Mouse (Mus musculus): Measurements from ENCODE around the gene N4bp1.

Gene N4bp1

GRCm38 (mm10) chr8:86766548-86767211 is 118.4 kb downstream of the N4bp1 start:
- no peak for DNase-seq (ENCODE audit: low read depth, low spot score)

GRCm38 (mm10) chr8:86765669-86766068 is 119.4 kb downstream of the N4bp1 start:
- DNase-seq (ENCODE audit: low read depth, low spot score) = no peak

- DNase-seq (ENCODE audit: low read depth, low spot score) = no peak
Measured at GRCm38 (mm10) chr8:86765155-86765554, 119.9 kb downstream of the N4bp1 start.

- no peak for DNase-seq (ENCODE audit: low read depth, low spot score)
Measured at GRCm38 (mm10) chr8:86762806-86763205, 122.3 kb downstream of the N4bp1 start.

- DNase-seq (ENCODE audit: low read depth, low spot score) = no peak
Measured at GRCm38 (mm10) chr8:86760746-86761145, 124.3 kb downstream of the N4bp1 start.

GRCm38 (mm10) chr8:86759090-86759491 is 126.0 kb downstream of the N4bp1 start:
- DNase-seq (ENCODE audit: low read depth, low spot score) = no peak

- no peak for DNase-seq (ENCODE audit: low read depth, low spot score)
Measured at GRCm38 (mm10) chr8:86758651-86759050, 126.4 kb downstream of the N4bp1 start.
